Mouse (Mus musculus): ENCODE data around the gene Hyal2. TPM values are rescaled to one million over a fixed set of nuclear protein-coding genes. Genes with fewer than 3 reads are reported as not detected.
A peak's percentile ranks its signal among the peaks of the same experiment; 100 is the strongest.

The Hyal2 gene
- polyA plus RNA-seq, 1 experiment, result 4.1 TPM

- peaks cover 71% of the 10 kb centered on the region for H3K4me1 ChIP-seq (ENCODE audit: control insufficient read depth)
- no peak for TF ChIP-seq GATA1 (IDR thresholded peaks at IDR 0.05; ENCODE audit: low read length)
- TF ChIP-seq TAL1 (IDR thresholded peaks at IDR 0.05; ENCODE audit: low read length), result no peak
- H3K9me3 ChIP-seq (ENCODE audit: control insufficient read depth, low read length), result no peaks in the 10 kb centered on the region
- peak overlapping the region; percentile 78 for H3K4me3 ChIP-seq (replicated peaks)
- H3K27me3 ChIP-seq (ENCODE audit: control insufficient read depth), result no peaks in the 10 kb centered on the region; the same call in 1 of the 2 replicates
- peaks cover 82% of the 10 kb centered on the region for H3K36me3 ChIP-seq (ENCODE audit: control insufficient read depth)
Observed at GRCm38 (mm10) chr9:107590058-107590772, 22.5 kb downstream of the Hyal2 start.

DNA sequence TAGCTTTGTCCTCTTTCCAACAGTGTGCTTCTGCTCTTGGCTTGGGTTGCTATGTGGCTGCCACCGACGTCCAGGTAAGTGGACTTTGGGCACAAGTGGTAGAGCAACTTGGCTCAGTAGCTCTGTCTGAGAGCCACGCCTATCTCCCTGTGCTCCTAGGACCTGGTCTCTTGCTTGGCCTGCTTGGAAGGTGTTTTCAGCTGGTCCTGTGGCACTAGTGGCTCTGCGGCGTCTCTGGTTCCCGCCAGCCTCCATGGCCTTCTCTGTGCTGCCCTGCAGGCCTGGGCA lies 23.0 kb downstream of the Hyal2 start:
- peaks cover 81% of the 10 kb centered on the region for H3K36me3 ChIP-seq (ENCODE audit: control insufficient read depth)
- no peak for TF ChIP-seq GATA1 (IDR thresholded peaks at IDR 0.05; ENCODE audit: low read length)

GRCm38 (mm10) chr9:107593101-107593976 lies 25.6 kb downstream of the Hyal2 start:
- Histone ChIP-seq H3K9me3 (ENCODE audit: control insufficient read depth, low read length) (no peaks in the 10 kb centered on the region), H3K4me3 (replicated peaks) (no peak overlapping the region), H3K36me3 (ENCODE audit: control insufficient read depth) (peaks cover 77% of the 10 kb centered on the region), H3K4me1 (ENCODE audit: control insufficient read depth) (peaks cover 64% of the 10 kb centered on the region), H3K27me3 (ENCODE audit: control insufficient read depth) (peaks cover 3% of the 10 kb centered on the region)
- TF ChIP-seq TAL1 (IDR thresholded peaks at IDR 0.05; ENCODE audit: low read length) (no peak), GATA1 (IDR thresholded peaks at IDR 0.05; ENCODE audit: low read length) (no peak)

More for the DNA sequence above, 23.0 kb downstream of the Hyal2 start:
- Histone ChIP-seq H3K9me3 (ENCODE audit: control insufficient read depth, low read length) (no peaks in the 10 kb centered on the region), H3K4me3 (replicated peaks) (peak overlapping the region; percentile 78), H3K27me3 (ENCODE audit: control insufficient read depth) (no peaks in the 10 kb centered on the region; the same call in 1 of the 2 replicates), H3K4me1 (ENCODE audit: control insufficient read depth) (peaks cover 66% of the 10 kb centered on the region)

DNA sequence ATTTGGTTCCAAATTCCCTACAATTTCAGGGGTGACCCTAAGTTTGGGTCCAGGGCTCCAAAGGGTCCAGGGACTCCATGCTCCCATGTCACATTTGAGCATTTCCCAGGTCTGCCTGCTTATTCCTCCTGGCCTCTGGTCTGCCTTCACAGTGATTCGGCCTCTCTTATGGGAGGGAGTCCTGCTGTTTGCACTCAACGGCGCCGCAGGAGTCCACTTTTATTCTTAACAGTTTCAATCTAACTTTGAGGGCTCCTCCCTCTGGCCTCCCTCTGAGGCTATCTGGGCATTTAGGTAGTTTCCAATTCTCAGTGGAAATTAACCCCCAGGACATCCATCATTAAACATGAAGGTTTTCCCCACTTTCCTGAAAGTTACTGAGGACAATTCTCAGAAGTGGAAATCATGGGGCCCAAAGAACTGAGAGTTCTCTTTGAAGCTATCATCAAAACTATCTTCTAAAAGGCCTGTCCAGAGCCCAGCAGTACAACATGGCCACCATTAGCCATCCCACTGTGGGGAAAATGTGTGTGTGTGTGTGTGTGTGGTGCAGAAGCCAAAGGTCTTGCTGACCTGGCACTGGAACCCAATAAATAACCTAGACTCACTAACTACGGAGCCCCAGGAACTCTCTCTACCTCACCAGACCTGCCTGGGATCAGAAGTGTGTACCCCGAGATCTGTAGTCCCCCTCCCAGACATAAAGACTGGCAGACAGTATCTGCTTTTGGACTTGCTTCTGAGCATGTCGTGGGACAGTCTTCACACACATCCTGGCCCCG lies 26.7 kb downstream of the Hyal2 start:
- Histone ChIP-seq H3K4me3 (replicated peaks) (no peak overlapping the region), H3K9me3 (ENCODE audit: control insufficient read depth, low read length) (no peaks in the 10 kb centered on the region), H3K27me3 (ENCODE audit: control insufficient read depth) (peaks cover 14% of the 10 kb centered on the region), H3K36me3 (ENCODE audit: control insufficient read depth) (peaks cover 66% of the 10 kb centered on the region), H3K4me1 (ENCODE audit: control insufficient read depth) (peaks cover 56% of the 10 kb centered on the region)
- TF ChIP-seq GATA1 (IDR thresholded peaks at IDR 0.05; ENCODE audit: low read length), result no peak

DNA sequence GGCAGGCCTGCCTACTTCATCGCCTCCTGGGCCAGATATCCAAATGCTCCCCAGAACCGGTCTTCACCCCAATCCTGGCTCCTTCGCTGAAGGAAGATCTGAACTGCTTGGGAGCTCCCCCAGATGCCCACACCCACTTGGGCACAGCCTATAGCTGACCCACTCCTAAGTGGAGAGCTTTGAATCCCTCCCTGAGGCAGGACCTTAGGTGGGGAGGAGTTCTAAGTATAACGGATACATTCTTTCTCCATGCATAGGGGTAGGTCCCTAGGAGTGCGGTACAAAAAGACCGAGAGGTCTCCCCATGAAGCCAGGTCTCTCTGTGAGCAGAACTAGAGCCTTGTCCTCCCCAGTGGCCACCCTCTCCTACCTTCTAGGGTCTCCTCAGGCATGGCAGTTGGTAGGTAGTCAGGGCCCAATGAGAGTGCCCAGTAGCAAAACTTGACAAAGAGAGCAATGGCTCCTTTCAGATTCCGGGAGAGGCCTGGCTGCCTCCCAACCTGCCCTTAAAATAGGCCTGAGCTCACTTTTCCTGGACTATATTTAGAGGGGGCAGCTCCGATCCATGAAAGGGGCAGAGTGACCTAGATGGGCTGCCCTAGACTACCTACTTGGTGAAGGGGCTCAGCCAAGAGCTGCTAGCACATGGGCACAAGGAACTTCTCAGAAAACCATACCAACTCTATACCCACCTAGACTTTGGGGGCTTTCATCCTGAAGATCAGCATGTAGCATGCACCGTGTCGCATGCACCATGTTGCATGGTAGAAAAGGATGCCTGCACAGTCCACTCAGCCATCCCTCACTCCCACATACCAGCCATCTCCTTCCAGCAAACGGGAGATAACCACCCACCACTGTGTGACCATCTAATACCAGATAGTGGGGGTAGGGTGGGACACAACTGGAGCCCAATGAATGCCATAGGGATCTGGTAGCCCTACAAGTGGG lies 29.1 kb downstream of the Hyal2 start:
- Histone ChIP-seq H3K36me3 (ENCODE audit: control insufficient read depth) (peaks cover 42% of the 10 kb centered on the region), H3K4me3 (replicated peaks) (no peak overlapping the region), H3K4me1 (ENCODE audit: control insufficient read depth) (peaks cover 53% of the 10 kb centered on the region), H3K9me3 (ENCODE audit: control insufficient read depth, low read length) (no peaks in the 10 kb centered on the region), H3K27me3 (ENCODE audit: control insufficient read depth) (peaks cover 33% of the 10 kb centered on the region)
- TF ChIP-seq TAL1 (IDR thresholded peaks at IDR 0.05; ENCODE audit: low read length), result no peak
- TF ChIP-seq GATA1 (IDR thresholded peaks at IDR 0.05; ENCODE audit: low read length), result no peak

DNA sequence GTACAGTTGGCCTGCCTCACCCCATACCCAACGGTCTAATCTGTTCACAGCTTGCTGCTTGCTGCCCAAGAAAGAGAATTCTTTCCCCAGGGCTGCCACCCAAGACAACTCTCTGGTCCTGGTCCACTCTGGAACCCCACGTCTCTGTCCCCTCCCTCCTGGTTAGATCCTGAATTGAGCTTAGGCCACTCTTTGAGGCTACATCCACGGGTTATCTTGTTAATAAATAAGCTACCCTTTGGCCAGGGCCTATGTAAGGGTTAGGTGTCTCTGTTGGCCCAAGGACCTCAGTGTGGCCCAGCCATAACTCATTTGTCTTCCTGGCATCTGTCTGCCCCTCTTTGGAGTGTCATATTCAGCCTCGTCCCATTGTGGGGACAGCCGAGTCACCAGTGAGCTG lies 30.6 kb downstream of the Hyal2 start:
- H3K27me3 ChIP-seq (ENCODE audit: control insufficient read depth), result peaks cover 37% of the 10 kb centered on the region
- H3K9me3 ChIP-seq (ENCODE audit: control insufficient read depth, low read length), result no peaks in the 10 kb centered on the region
- H3K36me3 ChIP-seq (ENCODE audit: control insufficient read depth), result peaks cover 27% of the 10 kb centered on the region
- H3K4me1 ChIP-seq (ENCODE audit: control insufficient read depth), result peaks cover 53% of the 10 kb centered on the region
- TF ChIP-seq TAL1 (IDR thresholded peaks at IDR 0.05; ENCODE audit: low read length) (no peak), GATA1 (IDR thresholded peaks at IDR 0.05; ENCODE audit: low read length) (no peak)
- no peak overlapping the region for H3K4me3 ChIP-seq (replicated peaks)

- Histone ChIP-seq H3K27me3 (ENCODE audit: control insufficient read depth) (peaks cover 43% of the 10 kb centered on the region), H3K9me3 (ENCODE audit: control insufficient read depth, low read length) (no peaks in the 10 kb centered on the region), H3K36me3 (ENCODE audit: control insufficient read depth) (peaks cover 16% of the 10 kb centered on the region), H3K4me1 (ENCODE audit: control insufficient read depth) (peaks cover 45% of the 10 kb centered on the region), H3K4me3 (replicated peaks) (no peak overlapping the region)
- no peak for TF ChIP-seq GATA1 (IDR thresholded peaks at IDR 0.05; ENCODE audit: low read length)
- TF ChIP-seq TAL1 (IDR thresholded peaks at IDR 0.05; ENCODE audit: low read length), result no peak
Observed at GRCm38 (mm10) chr9:107599433-107599832, 31.7 kb downstream of the Hyal2 start.

DNA sequence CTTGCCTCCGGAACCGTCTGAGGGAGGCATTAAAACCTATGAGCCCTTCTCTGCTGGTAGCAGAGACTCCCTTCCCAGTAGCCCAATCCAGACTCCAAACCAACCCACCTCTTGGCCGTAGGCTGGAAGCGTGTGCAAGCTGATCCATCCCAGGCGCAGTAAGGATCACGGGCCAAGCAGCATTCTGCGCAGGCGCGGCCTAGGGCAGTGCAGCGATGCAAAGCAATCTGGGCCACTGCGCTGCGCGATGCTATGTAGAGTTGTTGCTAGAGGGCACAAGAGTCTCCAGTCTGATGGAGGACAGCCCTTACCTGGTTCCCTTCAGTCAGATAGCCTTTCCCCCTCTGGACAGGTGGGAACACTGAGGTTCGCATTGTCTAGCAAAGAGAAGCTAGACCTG lies 32.1 kb downstream of the Hyal2 start:
- H3K9me3 ChIP-seq (ENCODE audit: control insufficient read depth, low read length), result no peaks in the 10 kb centered on the region
- H3K27me3 ChIP-seq (ENCODE audit: control insufficient read depth), result peaks cover 45% of the 10 kb centered on the region
- H3K4me3 ChIP-seq (replicated peaks), result no peak overlapping the region
- peaks cover 12% of the 10 kb centered on the region for H3K36me3 ChIP-seq (ENCODE audit: control insufficient read depth)
- peaks cover 47% of the 10 kb centered on the region for H3K4me1 ChIP-seq (ENCODE audit: control insufficient read depth)
- TF ChIP-seq TAL1 (IDR thresholded peaks at IDR 0.05; ENCODE audit: low read length), result no peak
- no peak for TF ChIP-seq GATA1 (IDR thresholded peaks at IDR 0.05; ENCODE audit: low read length)
